Mouse (Mus musculus) stomach, postnatal 0 days (tissue): Measurements from ENCODE around the gene Rdh12.

Experiments
- CTCF ChIP-seq: IDR thresholded peaks from 2 replicates; pipeline ENCODE4 v1.5.1; 2016; ENCODE audit warnings: antibody characterized with exemption, low read depth, mild to moderate bottlenecking, moderate library complexity
- EP300 ChIP-seq: optimal IDR thresholded peaks from 2 replicates; pipeline ENCODE3; 2016; ENCODE audit warnings: antibody characterized with exemption

DNA sequence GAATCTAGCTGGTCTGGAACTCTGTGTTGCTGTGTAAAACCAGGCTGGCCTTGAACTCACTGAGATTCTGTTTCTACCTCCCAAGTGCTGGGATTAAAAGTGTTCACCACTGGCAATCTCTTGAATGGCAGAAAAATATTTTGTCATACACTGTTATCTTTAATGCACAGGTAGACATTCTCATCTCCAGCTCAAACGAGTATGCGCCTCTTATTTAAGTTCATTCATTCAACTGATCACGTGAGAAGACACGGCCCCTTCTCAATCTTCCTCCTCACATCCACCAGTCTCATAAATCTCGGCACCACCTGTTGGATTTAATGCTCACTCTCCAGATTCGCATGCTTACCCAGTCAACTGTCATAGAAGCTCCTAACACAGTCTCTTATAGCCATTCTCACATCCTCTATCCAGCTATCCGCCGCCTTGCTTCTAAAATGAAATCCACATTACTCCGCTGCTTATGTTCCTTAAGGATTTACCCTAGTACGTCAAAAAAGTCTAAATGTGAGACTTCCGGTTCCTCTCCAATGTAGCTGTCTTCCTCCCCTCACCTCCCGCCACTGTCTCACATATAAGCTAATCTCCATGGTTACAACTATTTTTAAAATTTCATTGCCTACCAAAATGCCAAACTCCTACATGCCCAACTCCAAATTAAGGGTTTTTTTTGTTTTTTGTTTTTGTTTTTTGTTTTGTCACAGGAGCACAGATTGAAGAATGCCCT is 37.3 kb upstream of the Rdh12 start:
- TF ChIP-seq CTCF: no peak
- no peak for TF ChIP-seq EP300
